Mouse (Mus musculus): Measurements from ENCODE around the gene Inpp5d. TPM values are rescaled to one million over a fixed set of nuclear protein-coding genes. Genes with fewer than 3 reads are reported as not detected.

Gene Inpp5d
- 3.3 and 5.6 TPM in 2 replicates for polyA plus RNA-seq (2015; fragmentation: Nextera tagmentation; extraction: Ambion mirVana)

GRCm38 (mm10) chr1:87620211-87620668, at the start of gene Inpp5d:
TSS of gene Inpp5d (plus strand) at chr1:87620312.
- H3K4me1 ChIP-seq (ENCODE audit: control insufficient read depth, insufficient read depth, low read length): no peaks in the 10 kb centered on the region
- no peaks in the 10 kb centered on the region for H3K27me3 ChIP-seq (ENCODE audit: control insufficient read depth, insufficient read depth, low read depth, low read length)
- H3K27ac ChIP-seq (ENCODE audit: low read length): no peak within 1 kb of the TSS
- H3K36me3 ChIP-seq (ENCODE audit: control insufficient read depth, insufficient read depth, low read length): no peaks in the 10 kb centered on the region
- H3K4me3 ChIP-seq (ENCODE audit: low read depth, low read length): no peak within 1 kb of the TSS
- 88% methylated on average over 12 of the region's 12 CpGs for WGBS
- no peak within 1 kb of the TSS for H3K4me2 ChIP-seq (ENCODE audit: low read length)
- no peak within 1 kb of the TSS for H3K9ac ChIP-seq (ENCODE audit: low read depth, low read length)
- H3K9me3 ChIP-seq (replicated peaks; ENCODE audit: control insufficient read depth, low read length, poor library complexity, severe bottlenecking): no peaks in the 10 kb centered on the region
- no peak for ATAC-seq

GRCm38 (mm10) chr1:87573261-87573660, 46.9 kb upstream of the Inpp5d start:
- Histone ChIP-seq H3K9me3 (replicated peaks; ENCODE audit: control insufficient read depth, low read length, poor library complexity, severe bottlenecking) (no peaks in the 10 kb centered on the region), H3K4me3 (ENCODE audit: low read depth, low read length) (no peak overlapping the region), H3K4me2 (ENCODE audit: low read length) (no peak overlapping the region), H3K27ac (ENCODE audit: low read length) (no peak overlapping the region), H3K9ac (ENCODE audit: low read depth, low read length) (no peak overlapping the region), H3K27me3 (ENCODE audit: control insufficient read depth, insufficient read depth, low read depth, low read length) (no peaks in the 10 kb centered on the region), H3K36me3 (ENCODE audit: control insufficient read depth, insufficient read depth, low read length) (no peaks in the 10 kb centered on the region), H3K4me1 (ENCODE audit: control insufficient read depth, insufficient read depth, low read length) (peaks cover 12% of the 10 kb centered on the region; the same call in 1 of the 2 replicates)
- ATAC-seq: no peak
- WGBS: 80% methylated on average over 5 of the region's 5 CpGs

- H3K36me3 ChIP-seq (ENCODE audit: control insufficient read depth, insufficient read depth, low read length): no peaks in the 10 kb centered on the region
- H3K27me3 ChIP-seq (ENCODE audit: control insufficient read depth, insufficient read depth, low read depth, low read length): no peaks in the 10 kb centered on the region
- 81% methylated on average over 6 of the region's 6 CpGs for WGBS
- H3K4me2 ChIP-seq (ENCODE audit: low read length): no peak within 1 kb of the TSS
- H3K27ac ChIP-seq (ENCODE audit: low read length): no peak within 1 kb of the TSS
- ATAC-seq: peak; percentile 7; the same call in 1 of the 2 replicates
- no peak within 1 kb of the TSS for H3K9ac ChIP-seq (ENCODE audit: low read depth, low read length)
- peaks cover 12% of the 10 kb centered on the region; the same call in 1 of the 2 replicates for H3K4me1 ChIP-seq (ENCODE audit: control insufficient read depth, insufficient read depth, low read length)
- no peak within 1 kb of the TSS for H3K4me3 ChIP-seq (ENCODE audit: low read depth, low read length)
- H3K9me3 ChIP-seq (replicated peaks; ENCODE audit: control insufficient read depth, low read length, poor library complexity, severe bottlenecking): no peaks in the 10 kb centered on the region
These were observed 46.3 kb upstream of the Inpp5d start, which contains the start of gene Ngef for GRCm38 (mm10) chr1:87573800-87574215. TSS of gene Ngef (minus strand) at chr1:87573870.

DNA sequence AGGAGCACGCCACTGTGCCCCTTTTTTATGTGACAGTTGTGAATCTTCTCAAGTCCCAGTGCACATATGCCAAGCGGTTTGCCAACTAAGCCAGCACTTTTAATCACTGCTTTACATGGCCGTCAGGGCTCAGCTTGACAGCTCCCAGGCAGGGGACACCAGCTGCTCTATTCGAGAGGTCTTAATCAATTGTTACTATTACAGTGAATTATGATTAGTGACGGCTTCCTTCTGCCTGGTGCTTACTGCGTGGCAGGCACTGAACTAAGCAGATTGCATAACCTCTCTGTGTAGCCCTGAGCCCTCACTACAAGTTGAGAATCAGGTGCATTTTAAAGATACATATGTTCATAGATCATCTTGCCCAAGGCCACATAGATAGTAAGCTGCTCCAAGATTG, 45.8 kb upstream of the Inpp5d start:
- Histone ChIP-seq H3K27ac (ENCODE audit: low read length) (no peak overlapping the region), H3K9ac (ENCODE audit: low read depth, low read length) (no peak overlapping the region), H3K9me3 (replicated peaks; ENCODE audit: control insufficient read depth, low read length, poor library complexity, severe bottlenecking) (no peaks in the 10 kb centered on the region), H3K4me2 (ENCODE audit: low read length) (no peak overlapping the region), H3K4me1 (ENCODE audit: control insufficient read depth, insufficient read depth, low read length) (peaks cover 12% of the 10 kb centered on the region; the same call in 1 of the 2 replicates), H3K4me3 (ENCODE audit: low read depth, low read length) (no peak overlapping the region), H3K36me3 (ENCODE audit: control insufficient read depth, insufficient read depth, low read length) (no peaks in the 10 kb centered on the region), H3K27me3 (ENCODE audit: control insufficient read depth, insufficient read depth, low read depth, low read length) (no peaks in the 10 kb centered on the region)
- WGBS: 23% methylated on average over 6 of the region's 6 CpGs
- ATAC-seq: peak; percentile 94

GRCm38 (mm10) chr1:87574785-87575184, 45.3 kb upstream of the Inpp5d start:
- H3K27ac ChIP-seq (ENCODE audit: low read length): peak overlapping the region; percentile 26; the same call in 1 of the 2 replicates
- H3K4me2 ChIP-seq (ENCODE audit: low read length): no peak overlapping the region
- no peaks in the 10 kb centered on the region for H3K36me3 ChIP-seq (ENCODE audit: control insufficient read depth, insufficient read depth, low read length)
- H3K27me3 ChIP-seq (ENCODE audit: control insufficient read depth, insufficient read depth, low read depth, low read length): no peaks in the 10 kb centered on the region
- peak; percentile 90 for ATAC-seq
- H3K9ac ChIP-seq (ENCODE audit: low read depth, low read length): no peak overlapping the region
- no peaks in the 10 kb centered on the region for H3K9me3 ChIP-seq (replicated peaks; ENCODE audit: control insufficient read depth, low read length, poor library complexity, severe bottlenecking)
- H3K4me1 ChIP-seq (ENCODE audit: control insufficient read depth, insufficient read depth, low read length): peaks cover 12% of the 10 kb centered on the region; the same call in 1 of the 2 replicates
- no peak overlapping the region for H3K4me3 ChIP-seq (ENCODE audit: low read depth, low read length)
- WGBS: 46% methylated on average over 7 of the region's 7 CpGs

DNA sequence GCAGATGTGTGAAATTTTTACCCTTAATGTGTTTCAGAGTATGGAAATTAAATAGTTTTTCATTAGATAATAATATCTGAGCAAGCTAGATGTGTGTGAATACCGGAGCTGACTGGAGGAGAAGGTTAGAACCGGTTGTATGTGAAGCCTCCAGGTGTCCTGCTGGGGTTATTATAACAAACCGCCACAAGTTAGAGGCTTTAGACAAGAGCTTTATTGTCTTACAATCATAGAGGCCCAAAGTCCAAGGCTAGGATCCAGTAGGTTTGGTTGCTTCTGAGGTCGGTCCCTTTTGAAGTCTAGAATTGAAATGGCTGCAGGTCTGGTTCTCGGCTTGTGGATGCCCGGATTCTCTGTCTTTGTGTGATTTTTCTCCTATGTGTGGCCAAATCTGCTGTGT, 41.1 kb upstream of the Inpp5d start:
- H3K36me3 ChIP-seq (ENCODE audit: control insufficient read depth, insufficient read depth, low read length): no peaks in the 10 kb centered on the region
- no peak overlapping the region for H3K27ac ChIP-seq (ENCODE audit: low read length)
- ATAC-seq: no peak
- H3K4me3 ChIP-seq (ENCODE audit: low read depth, low read length): no peak overlapping the region
- 86% methylated on average over 6 of the region's 6 CpGs for WGBS
- H3K4me2 ChIP-seq (ENCODE audit: low read length): no peak overlapping the region
- H3K9me3 ChIP-seq (replicated peaks; ENCODE audit: control insufficient read depth, low read length, poor library complexity, severe bottlenecking): no peaks in the 10 kb centered on the region
- H3K9ac ChIP-seq (ENCODE audit: low read depth, low read length): no peak overlapping the region
- H3K4me1 ChIP-seq (ENCODE audit: control insufficient read depth, insufficient read depth, low read length): peaks cover 14% of the 10 kb centered on the region; the same call in 1 of the 2 replicates
- H3K27me3 ChIP-seq (ENCODE audit: control insufficient read depth, insufficient read depth, low read depth, low read length): no peaks in the 10 kb centered on the region

DNA sequence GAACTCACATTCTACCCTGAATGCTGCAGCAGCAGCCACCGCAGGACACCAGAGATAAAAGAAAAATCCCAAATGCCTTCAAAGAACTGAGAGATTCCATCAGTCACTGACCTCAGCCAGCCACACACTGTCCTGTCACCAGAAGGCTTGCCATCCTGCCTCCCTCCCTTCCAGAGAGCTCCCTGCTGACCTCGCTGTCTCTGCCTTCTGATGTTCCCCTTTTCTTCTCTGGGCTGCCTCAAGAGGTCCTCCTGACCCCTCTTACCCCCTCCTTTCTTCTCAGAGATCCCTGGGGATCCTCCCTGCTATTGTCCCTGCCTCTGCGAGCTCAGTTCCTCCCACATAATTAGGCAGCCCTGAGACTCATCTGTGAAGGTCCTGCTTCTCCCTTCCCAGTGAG, 39.3 kb upstream of the Inpp5d start:
- Histone ChIP-seq H3K36me3 (ENCODE audit: control insufficient read depth, insufficient read depth, low read length) (no peaks in the 10 kb centered on the region), H3K4me2 (ENCODE audit: low read length) (no peak overlapping the region), H3K27ac (ENCODE audit: low read length) (no peak overlapping the region), H3K9me3 (replicated peaks; ENCODE audit: control insufficient read depth, low read length, poor library complexity, severe bottlenecking) (no peaks in the 10 kb centered on the region), H3K4me1 (ENCODE audit: control insufficient read depth, insufficient read depth, low read length) (peaks cover 4% of the 10 kb centered on the region; the same call in 1 of the 2 replicates), H3K9ac (ENCODE audit: low read depth, low read length) (peak overlapping the region; percentile 26; the same call in 1 of the 2 replicates), H3K4me3 (ENCODE audit: low read depth, low read length) (no peak overlapping the region), H3K27me3 (ENCODE audit: control insufficient read depth, insufficient read depth, low read depth, low read length) (no peaks in the 10 kb centered on the region)
- 6% methylated on average over 3 of the region's 3 CpGs for WGBS
- ATAC-seq: peak; percentile 72; the same call in 1 of the 2 replicates

DNA sequence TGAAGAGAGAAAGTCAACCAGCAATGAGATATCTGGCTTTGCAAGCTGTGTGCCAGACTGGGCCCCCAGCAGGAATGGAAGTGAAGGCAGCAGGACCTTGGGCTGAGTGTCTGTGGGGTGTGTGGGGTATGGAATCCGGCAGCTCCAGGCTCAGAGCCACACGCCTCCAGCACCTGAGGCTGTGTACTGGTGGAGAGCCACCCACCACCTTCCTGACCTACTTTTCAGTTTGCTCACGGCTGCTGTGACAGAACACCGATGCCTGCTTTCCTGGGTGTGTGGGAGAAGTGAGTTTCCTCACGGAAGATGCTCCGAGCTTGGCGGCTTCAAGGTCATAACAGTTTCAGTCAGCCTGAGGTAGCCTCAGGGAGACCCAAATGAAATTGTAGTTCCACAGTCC, 30.9 kb upstream of the Inpp5d start:
- 88% methylated on average over 7 of the region's 7 CpGs for WGBS
- Histone ChIP-seq H3K36me3 (ENCODE audit: control insufficient read depth, insufficient read depth, low read length) (no peaks in the 10 kb centered on the region), H3K9ac (ENCODE audit: low read depth, low read length) (no peak overlapping the region), H3K9me3 (replicated peaks; ENCODE audit: control insufficient read depth, low read length, poor library complexity, severe bottlenecking) (no peaks in the 10 kb centered on the region), H3K27me3 (ENCODE audit: control insufficient read depth, insufficient read depth, low read depth, low read length) (no peaks in the 10 kb centered on the region), H3K4me1 (ENCODE audit: control insufficient read depth, insufficient read depth, low read length) (no peaks in the 10 kb centered on the region), H3K27ac (ENCODE audit: low read length) (no peak overlapping the region), H3K4me3 (ENCODE audit: low read depth, low read length) (no peak overlapping the region), H3K4me2 (ENCODE audit: low read length) (no peak overlapping the region)
- ATAC-seq: no peak

GRCm38 (mm10) chr1:87589980-87590379, 30.1 kb upstream of the Inpp5d start:
- WGBS: 94% methylated on average over 8 of the region's 8 CpGs

More at GRCm38 (mm10) chr1:87589980-87590379, 30.1 kb upstream of the Inpp5d start:
- Histone ChIP-seq H3K4me3 (ENCODE audit: low read depth, low read length) (no peak overlapping the region), H3K36me3 (ENCODE audit: control insufficient read depth, insufficient read depth, low read length) (no peaks in the 10 kb centered on the region), H3K9me3 (replicated peaks; ENCODE audit: control insufficient read depth, low read length, poor library complexity, severe bottlenecking) (no peaks in the 10 kb centered on the region), H3K27ac (ENCODE audit: low read length) (no peak overlapping the region), H3K4me2 (ENCODE audit: low read length) (no peak overlapping the region), H3K27me3 (ENCODE audit: control insufficient read depth, insufficient read depth, low read depth, low read length) (no peaks in the 10 kb centered on the region), H3K9ac (ENCODE audit: low read depth, low read length) (no peak overlapping the region), H3K4me1 (ENCODE audit: control insufficient read depth, insufficient read depth, low read length) (no peaks in the 10 kb centered on the region)
- no peak for ATAC-seq
